Mouse (Mus musculus) testis, adult 2 months (tissue): ENCODE measurements around the gene Cyp4b1. TPM values are rescaled to one million over a fixed set of nuclear protein-coding genes. Genes with fewer than 3 reads are reported as not detected.

Experiments used
- H3K27ac ChIP-seq: fragments of 200-500 bp; 2 replicates; pipeline ENCODE4 v1.5.1; 2012; ENCODE audit warnings: low read depth, low read length; ENCODE audit not compliant: control insufficient read depth, insufficient read depth
- H3K27me3 ChIP-seq: fragments of 200-500 bp; 2 replicates; pipeline ENCODE4 v1.6.1; 2012; ENCODE audit warnings: mild to moderate bottlenecking, low read length, moderate library complexity; ENCODE audit not compliant: control insufficient read depth, insufficient read depth
- H3K36me3 ChIP-seq: fragments of 200-500 bp; 2 replicates; pipeline ENCODE4 v1.6.1; 2012; ENCODE audit warnings: mild to moderate bottlenecking, low read length; ENCODE audit not compliant: control insufficient read depth, insufficient read depth
- H3K4me1 ChIP-seq: fragments of 200-500 bp; 2 replicates; pipeline ENCODE4 v1.6.1; 2012; ENCODE audit warnings: low read length; ENCODE audit not compliant: control insufficient read depth, insufficient read depth
- H3K4me3 ChIP-seq: fragments of 200-500 bp; 2 replicates; pipeline ENCODE4 v1.5.1; 2012; ENCODE audit warnings: low read depth, mild to moderate bottlenecking, low read length, moderate library complexity, mixed read lengths; ENCODE audit not compliant: control insufficient read depth
- CTCF ChIP-seq: fragments of 200-500 bp; IDR thresholded peaks from 2 replicates; pipeline ENCODE4 v1.5.1; 2012; ENCODE audit warnings: low read depth, mild to moderate bottlenecking, inconsistent platforms, low read length, moderate library complexity; ENCODE audit not compliant: control insufficient read depth, insufficient read depth, insufficient replicate concordance
- POLR2A ChIP-seq: fragments of 200-500 bp; IDR thresholded peaks from 2 replicates; pipeline ENCODE4 v1.6.1; 2012; ENCODE audit warnings: low read depth, mild to moderate bottlenecking, inconsistent platforms, low read length, moderate library complexity; ENCODE audit not compliant: control insufficient read depth
- polyA plus RNA-seq: library from polyadenylated mRNA; depleted of rRNA; stranded (reverse); fragments of >200 nt; gene quantifications from 2 replicates; pipeline ENCODE4 v1.2.3, GENCODE M21; 2012; rRNA removed

The Cyp4b1 gene
- polyA plus RNA-seq, 1 experiment = 0.93 TPM

GRCm38 (mm10) chr4:115596824-115597336 is 50.6 kb downstream of the Cyp4b1 start:
- no peaks in the 10 kb centered on the region for H3K4me1 ChIP-seq
- TF ChIP-seq CTCF (no peak), POLR2A (no peak)

GRCm38 (mm10) chr4:115596357-115596756 is 51.2 kb downstream of the Cyp4b1 start:
- no peak for TF ChIP-seq CTCF
- no peak for TF ChIP-seq POLR2A
- H3K27me3 ChIP-seq = no peaks in the 10 kb centered on the region
- H3K36me3 ChIP-seq = no peaks in the 10 kb centered on the region
- H3K4me1 ChIP-seq = no peaks in the 10 kb centered on the region
- no peak overlapping the region for H3K4me3 ChIP-seq
- H3K27ac ChIP-seq = no peak overlapping the region

More at GRCm38 (mm10) chr4:115596824-115597336, 50.6 kb downstream of the Cyp4b1 start:
- Histone ChIP-seq H3K27me3 (no peaks in the 10 kb centered on the region), H3K27ac (no peak overlapping the region), H3K36me3 (no peaks in the 10 kb centered on the region), H3K4me3 (no peak overlapping the region)

GRCm38 (mm10) chr4:115583036-115583435 is 64.5 kb downstream of the Cyp4b1 start:
- TF ChIP-seq POLR2A (no peak), CTCF (no peak)
- H3K36me3 ChIP-seq = no peaks in the 10 kb centered on the region
- H3K27ac ChIP-seq = no peak overlapping the region
- H3K4me3 ChIP-seq = no peak overlapping the region
- no peaks in the 10 kb centered on the region for H3K4me1 ChIP-seq
- H3K27me3 ChIP-seq = no peaks in the 10 kb centered on the region

- no peaks in the 10 kb centered on the region for H3K36me3 ChIP-seq
- H3K4me3 ChIP-seq = no peak overlapping the region
- H3K27me3 ChIP-seq = no peaks in the 10 kb centered on the region
- H3K4me1 ChIP-seq = no peaks in the 10 kb centered on the region
- no peak overlapping the region for H3K27ac ChIP-seq
- no peak for TF ChIP-seq CTCF
- no peak for TF ChIP-seq POLR2A
These were observed 71.7 kb downstream of the Cyp4b1 start for GRCm38 (mm10) chr4:115575776-115576175.

GRCm38 (mm10) chr4:115575255-115575654 is 72.3 kb downstream of the Cyp4b1 start:
- Histone ChIP-seq H3K27ac (no peak overlapping the region), H3K4me1 (no peaks in the 10 kb centered on the region), H3K27me3 (no peaks in the 10 kb centered on the region), H3K4me3 (no peak overlapping the region), H3K36me3 (no peaks in the 10 kb centered on the region)
- TF ChIP-seq CTCF = no peak

Other genes with a start within 250 kb of the Cyp4b1 start
- not detected in 2 replicates for gene Cyp4a12b, start 236.1 kb downstream of the Cyp4b1 start, polyA plus RNA-seq
- 0.11 TPM in 1 of 2 replicates, not detected in the other for gene Cyp4a30b, start 195.1 kb downstream of the Cyp4b1 start, polyA plus RNA-seq
- gene Cyp4a14, start 151.6 kb downstream of the Cyp4b1 start, polyA plus RNA-seq = 0.10 and 0.11 TPM in 2 replicates
- 0.05 TPM in 1 of 2 replicates, not detected in the other for gene Cyp4a10, start 129.5 kb downstream of the Cyp4b1 start, polyA plus RNA-seq
- gene Cyp4a31, start 84.1 kb downstream of the Cyp4b1 start, polyA plus RNA-seq = 0.28 TPM in 1 of 2 replicates, not detected in the other
- gene Cyp4a32, start 46.8 kb downstream of the Cyp4b1 start, polyA plus RNA-seq = not detected in 2 replicates
- gene Efcab14, start 90.0 kb upstream of the Cyp4b1 start, polyA plus RNA-seq = 18.3 and 21.8 TPM in 2 replicates
- 71.9 and 78.8 TPM in 2 replicates for gene Tex38, start 133.3 kb upstream of the Cyp4b1 start, polyA plus RNA-seq
- gene Atpaf1, start 137.1 kb upstream of the Cyp4b1 start, polyA plus RNA-seq = 11.3 and 12.0 TPM in 2 replicates
- gene Mob3c, start 180.4 kb upstream of the Cyp4b1 start, polyA plus RNA-seq = 9.3 and 12.8 TPM in 2 replicates
- gene Mknk1, start 191.5 kb upstream of the Cyp4b1 start, polyA plus RNA-seq = 29.4 and 31.2 TPM in 2 replicates
- gene Kncn, start 236.7 kb upstream of the Cyp4b1 start, polyA plus RNA-seq = 0.96 and 1.0 TPM in 2 replicates
- gene 6430628N08Rik, start 242.9 kb upstream of the Cyp4b1 start, polyA plus RNA-seq = not detected in 2 replicates